Mouse (Mus musculus) heart, adult 2 months (tissue): Measurements from ENCODE around the gene Rarb.

Experiments used
- CTCF ChIP-seq: fragments of 200-600 bp; IDR thresholded peaks from 2 replicates; pipeline ENCODE4 v1.8.1; 2022; ENCODE audit warnings: antibody characterized with exemption, mild to moderate bottlenecking, moderate library complexity
- POLR2A ChIP-seq: fragments of 200-500 bp; IDR thresholded peaks from 2 replicates; pipeline ENCODE4 v1.6.1; 2011; ENCODE audit warnings: mild to moderate bottlenecking, low read depth, low read length, control low read depth; ENCODE audit not compliant: insufficient read depth

GRCm38 (mm10) chr14:16479521-16479920 is 339.4 kb downstream of the Rarb start:
- no peak for TF ChIP-seq CTCF
- TF ChIP-seq POLR2A, result no peak
